In genomic region chr1:58586171-58586997, GRCm38 (mm10) we compare ENCODE assay signal across 7 mouse cellular contexts. TPM values are rescaled to one million over a fixed set of nuclear protein-coding genes. Genes with fewer than 3 reads are reported as not detected.
DNase-seq lines count a peak whose midpoint lies in the region; ATAC-seq lines count a peak whose summit lies in the region.

Gene Fam126b, minus strand, starts transcription at chr1:58586323.
Gene Ndufb3, plus strand, starts transcription at chr1:58586384.

- peak within 1 kb of the TSS; percentile 95 for H3K9ac ChIP-seq in intestine, embryonic 16.5 days (ENCODE audit: low read depth, low read length)
- H3K9ac ChIP-seq in midbrain, embryonic 11.5 days (ENCODE audit: low read length), result peak within 1 kb of the TSS; percentile 72

- no peaks in the 10 kb centered on the region for H3K9me3 ChIP-seq in intestine, embryonic 16.5 days (ENCODE audit: control insufficient read depth, low read length)
- no peaks in the 10 kb centered on the region for H3K9me3 ChIP-seq in midbrain, embryonic 11.5 days (ENCODE audit: control insufficient read depth, low read length)

- peak; percentile 100 for ATAC-seq in intestine, embryonic 16.5 days
- ATAC-seq in midbrain, embryonic 11.5 days (ENCODE audit: low FRiP score), result peak; percentile 99

- intact Hi-C loops in gastrocnemius, postnatal 36 days (cut with DNase I), result no loop called here
- intact Hi-C loops in left cerebral cortex, postnatal 36 days (cut with DNase I), result loop anchor here (10.0 kb wide), 1 partner anchor 88 kb away; no protein-coding TSS in a partner anchor

- WGBS in intestine, embryonic 16.5 days, result under 1% methylated on average over 35 of the region's 41 CpGs
- under 1% methylated on average over 41 of the region's 41 CpGs for WGBS in midbrain, embryonic 11.5 days

- H3K27me3 ChIP-seq in intestine, embryonic 16.5 days (replicated peaks; ENCODE audit: control insufficient read depth, insufficient read depth, low read length), result no peaks in the 10 kb centered on the region
- H3K27me3 ChIP-seq in midbrain, embryonic 11.5 days (ENCODE audit: control insufficient read depth, insufficient read depth, low read length), result no peaks in the 10 kb centered on the region

- H3K36me3 ChIP-seq in intestine, embryonic 16.5 days (ENCODE audit: control insufficient read depth, insufficient read depth, low read length), result no peaks in the 10 kb centered on the region
- no peaks in the 10 kb centered on the region for H3K36me3 ChIP-seq in midbrain, embryonic 11.5 days (ENCODE audit: control insufficient read depth, insufficient read depth, low read length)

- peak within 1 kb of the TSS; percentile 88 for H3K4me2 ChIP-seq in intestine, embryonic 16.5 days (ENCODE audit: low read depth, low read length)
- peak within 1 kb of the TSS; percentile 71 for H3K4me2 ChIP-seq in midbrain, embryonic 11.5 days

- H3K27ac ChIP-seq in intestine, embryonic 16.5 days (ENCODE audit: low read length), result peak within 1 kb of the TSS; percentile 68
- no peak within 1 kb of the TSS; the same call in 1 of the 2 replicates for H3K27ac ChIP-seq in midbrain, embryonic 11.5 days (ENCODE audit: low read depth, low read length)

- peak within 1 kb of the TSS; percentile 83 for H3K4me3 ChIP-seq in intestine, embryonic 16.5 days (ENCODE audit: low read length)
- H3K4me3 ChIP-seq in midbrain, embryonic 11.5 days (ENCODE audit: low read depth, low read length), result peak within 1 kb of the TSS; percentile 82

- peak; percentile 80 to 81 for DNase-seq in adrenal gland, adult 18-20 months (ENCODE audit: low spot score in 2 of 2)
- DNase-seq in embryo, embryonic 11 days, result peak; percentile 92
- peak; percentile 84 to 86 for DNase-seq in gastrocnemius, postnatal 36 days
- peak; percentile 89 to 93 for DNase-seq in left cerebral cortex, postnatal 36 days (ENCODE audit: low spot score in 2 of 2)
- DNase-seq in midbrain, embryonic 11.5 days (ENCODE audit: low spot score, missing footprints), result peak; percentile 98
- peak; percentile 87 for DNase-seq in skeletal muscle tissue, adult 2 months (ENCODE audit: low read depth, low spot score)

- peaks cover 7% of the 10 kb centered on the region; the same call in 1 of the 2 replicates for H3K4me1 ChIP-seq in intestine, embryonic 16.5 days (ENCODE audit: control insufficient read depth, insufficient read depth, low read length)
- peaks cover 9% of the 10 kb centered on the region for H3K4me1 ChIP-seq in midbrain, embryonic 11.5 days (ENCODE audit: control insufficient read depth, insufficient read depth, low read length)

RNA-seq across cellular contexts. Expression of gene Fam126b, which starts in this region (rescaled TPM):
- total RNA-seq in adrenal gland, adult 18-20 months (2021), result 10 to 100 TPM; 28.9 to 46.1 TPM
- total RNA-seq in gastrocnemius, postnatal 36 days (2021), result 10 to 100 TPM in 1 of 2 experiments, 1 to 10 TPM in 1; 8.6 to 10.6 TPM
- 7.0 and 9.6 TPM in 2 replicates for polyA plus RNA-seq in intestine, embryonic 16.5 days (2015; fragmentation: Nextera tagmentation; extraction: Ambion mirVana)
- 100 to 1,000 TPM; 130 to 160 TPM for total RNA-seq in left cerebral cortex, postnatal 36 days (2021)
- polyA plus RNA-seq in midbrain, embryonic 11.5 days (2014; fragmentation: Nextera tagmentation; extraction: Ambion mirVana), result 7.2 and 8.5 TPM in 2 replicates

RNA-seq across cellular contexts. Expression of gene Ndufb3, which starts in this region (rescaled TPM):
- 100 to 1,000 TPM; 138 to 195 TPM for total RNA-seq in adrenal gland, adult 18-20 months (2021)
- 100 to 1,000 TPM; 154 to 170 TPM for total RNA-seq in gastrocnemius, postnatal 36 days (2021)
- 197 and 198 TPM in 2 replicates for polyA plus RNA-seq in intestine, embryonic 16.5 days (2015; fragmentation: Nextera tagmentation; extraction: Ambion mirVana)
- 100 to 1,000 TPM in 1 of 2 experiments, 10 to 100 TPM in 1; 91.6 to 107 TPM for total RNA-seq in left cerebral cortex, postnatal 36 days (2021)
- polyA plus RNA-seq in midbrain, embryonic 11.5 days (2014; fragmentation: Nextera tagmentation; extraction: Ambion mirVana), result 157 and 161 TPM in 2 replicates
